Mouse (Mus musculus) kidney, embryonic 14.5 days (tissue): ENCODE measurements around the gene Mrpl22. TPM values are rescaled to one million over a fixed set of nuclear protein-coding genes. Genes with fewer than 3 reads are reported as not detected.

Experiments used
- ATAC-seq: fragments of 200-750 bp; cut with Nextera tagmentation; 2 replicates; pipeline ENCODE4 v1.8.0; 2017; ENCODE audit warnings: moderate number of reproducible peaks, mild to moderate bottlenecking, moderate TSS enrichment, moderate library complexity; ENCODE audit not compliant: low FRiP score, low TSS enrichment
- H3K27ac ChIP-seq: fragments of 300-500 bp; sonication (generic); 2 replicates; pipeline ENCODE4 v1.5.1; 2014; ENCODE audit warnings: low read depth, mild to moderate bottlenecking, low read length, moderate library complexity, mixed read lengths
- H3K27me3 ChIP-seq: fragments of 300-500 bp; sonication (generic); 2 replicates; pipeline ENCODE4 v1.6.1; 2014; ENCODE audit warnings: mild to moderate bottlenecking, low read length; ENCODE audit not compliant: control insufficient read depth, insufficient read depth
- H3K36me3 ChIP-seq: fragments of 300-500 bp; sonication (generic); 2 replicates; pipeline ENCODE4 v1.6.1; 2014; ENCODE audit warnings: low read length, mixed read lengths; ENCODE audit not compliant: control insufficient read depth, insufficient read depth
- H3K4me1 ChIP-seq: fragments of 300-500 bp; sonication (generic); 2 replicates; pipeline ENCODE4 v1.6.1; 2014; ENCODE audit warnings: low read length, mixed read lengths; ENCODE audit not compliant: control insufficient read depth, insufficient read depth
- H3K4me2 ChIP-seq: fragments of 300-500 bp; sonication (generic); replicated peaks from 2 replicates; pipeline ENCODE4 v1.6.1; 2014; ENCODE audit warnings: low read depth, mild to moderate bottlenecking, low read length
- H3K4me3 ChIP-seq: fragments of 300-500 bp; sonication (generic); 2 replicates; pipeline ENCODE4 v1.5.1; 2014; ENCODE audit warnings: mild to moderate bottlenecking, low read length
- H3K9ac ChIP-seq: fragments of 300-500 bp; sonication (generic); 2 replicates; pipeline ENCODE4 v1.6.1; 2014; ENCODE audit warnings: low read depth, mild to moderate bottlenecking, low read length, moderate library complexity
- H3K9me3 ChIP-seq: fragments of 300-500 bp; sonication (generic); 2 replicates; pipeline ENCODE4 v1.6.1; 2016; ENCODE audit warnings: low read length; ENCODE audit not compliant: control insufficient read depth
- WGBS: fragments of 180-500 bp; shearing (Covaris S2); extraction: QIAGEN DNeasy Blood & Tissue Kit; methylation state at CpG from one replicate; pipeline ENCODE4 v1.1.7; 2014; 5-methylcytosine and 5-hydroxymethylcytosine counted together
- polyA plus RNA-seq: library from polyadenylated mRNA; unstranded; fragments of >200 nt; fragmentation: Nextera tagmentation; extraction: Ambion mirVana; gene quantifications from 2 replicates; pipeline ENCODE4 v1.2.1, GENCODE M21; 2014

The Mrpl22 gene
- polyA plus RNA-seq: 137 and 186 TPM in 2 replicates

DNA sequence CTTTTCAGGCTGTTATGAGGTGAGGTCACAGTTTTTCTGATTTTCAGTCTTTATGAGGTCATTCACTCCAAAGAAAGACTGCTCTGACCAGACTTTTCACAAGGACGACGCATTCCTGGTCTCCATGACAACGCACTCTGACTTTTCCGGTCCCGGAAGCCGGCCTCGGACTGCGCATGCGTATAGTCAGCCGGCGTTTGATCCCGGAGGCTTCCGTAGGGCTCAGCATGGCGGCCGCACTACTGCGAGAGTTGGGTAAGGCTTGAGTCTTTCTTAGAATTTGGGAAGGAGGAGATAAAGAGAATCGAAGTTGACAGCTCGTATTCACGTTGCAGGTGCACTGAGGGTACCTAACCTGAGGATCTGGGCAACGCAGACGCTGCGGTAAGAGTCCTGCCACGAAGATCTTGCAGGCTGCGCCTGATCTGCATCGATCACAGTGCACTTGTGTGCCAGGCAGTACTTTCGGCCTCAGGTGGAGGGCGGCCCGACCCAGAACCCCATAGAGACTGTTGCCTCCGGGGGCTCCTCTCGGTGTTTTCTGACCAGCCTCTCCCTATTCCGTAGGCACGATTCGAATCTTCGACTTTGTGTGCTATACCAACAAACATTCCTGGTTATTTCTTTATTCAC is at the start of gene Mrpl22:
Mrpl22 (plus strand) TSS at position 203 of the 633 bp plus-strand sequence.
- peaks cover 30% of the 10 kb centered on the region for H3K36me3 ChIP-seq
- H3K9me3 ChIP-seq: no peaks in the 10 kb centered on the region
- WGBS: under 1% methylated on average over 34 of the region's 34 CpGs
- peak; percentile 83 for ATAC-seq
- H3K4me2 ChIP-seq: peak within 1 kb of the TSS; percentile 77
- peak within 1 kb of the TSS; percentile 85 for H3K9ac ChIP-seq
- peak within 1 kb of the TSS; percentile 55; the same call in 1 of the 2 replicates for H3K27ac ChIP-seq
- H3K4me3 ChIP-seq: peak within 1 kb of the TSS; percentile 84
- H3K27me3 ChIP-seq: no peaks in the 10 kb centered on the region
- H3K4me1 ChIP-seq: peaks cover 11% of the 10 kb centered on the region

DNA sequence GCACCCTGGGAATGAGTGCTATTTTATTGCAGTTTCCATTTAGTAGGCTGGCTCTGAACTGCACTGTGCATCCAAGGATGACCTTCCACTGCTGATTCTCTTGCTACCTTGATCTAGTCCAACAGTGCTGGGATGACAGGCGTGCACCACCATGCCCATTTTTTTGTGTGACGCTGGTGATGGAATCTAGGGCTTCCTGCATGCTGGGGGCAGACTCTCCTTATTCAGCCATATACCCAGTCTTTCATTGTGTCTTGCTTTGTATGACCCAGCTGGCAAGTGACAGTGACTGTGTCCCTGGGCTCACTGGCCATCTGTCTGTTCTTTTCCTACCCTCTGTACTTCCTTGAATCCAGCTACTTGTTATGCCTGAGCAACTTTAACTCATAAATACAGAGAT is 47.8 kb upstream of the Mrpl22 start:
- H3K4me2 ChIP-seq: no peak overlapping the region
- H3K27ac ChIP-seq: no peak overlapping the region
- H3K4me1 ChIP-seq: no peaks in the 10 kb centered on the region
- WGBS: 91% methylated on average over 2 of the region's 2 CpGs
- peaks cover 91% of the 10 kb centered on the region for H3K36me3 ChIP-seq
- H3K9ac ChIP-seq: no peak overlapping the region
- no peak overlapping the region for H3K4me3 ChIP-seq
- H3K9me3 ChIP-seq: no peaks in the 10 kb centered on the region
- no peak for ATAC-seq
- no peaks in the 10 kb centered on the region for H3K27me3 ChIP-seq

DNA sequence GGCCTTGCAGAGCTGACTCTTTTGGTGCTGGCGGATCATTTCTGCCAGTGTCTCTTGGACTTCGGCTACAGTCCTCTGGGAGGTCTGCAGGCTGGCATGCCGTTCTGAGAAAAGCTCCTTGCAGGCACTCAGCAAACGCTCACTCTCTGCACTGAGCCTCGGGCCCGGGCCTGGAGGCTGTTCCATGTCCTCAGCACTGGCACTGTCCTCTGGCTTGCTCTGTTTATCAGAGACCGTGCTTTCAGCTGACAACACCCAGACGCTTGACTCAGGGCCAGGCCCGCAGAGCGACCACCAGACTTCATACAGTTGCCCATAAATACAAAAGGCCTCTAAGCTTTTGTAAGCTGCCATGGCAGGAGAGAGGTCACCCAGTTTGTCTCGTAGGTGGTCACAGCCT is 46.4 kb upstream of the Mrpl22 start:
- ATAC-seq: no peak
- WGBS: 87% methylated on average over 11 of the region's 11 CpGs
- H3K36me3 ChIP-seq: peaks cover 90% of the 10 kb centered on the region
- no peak overlapping the region for H3K4me2 ChIP-seq
- H3K9me3 ChIP-seq: no peaks in the 10 kb centered on the region
- no peak overlapping the region for H3K27ac ChIP-seq
- H3K4me3 ChIP-seq: no peak overlapping the region
- H3K9ac ChIP-seq: no peak overlapping the region
- H3K4me1 ChIP-seq: no peaks in the 10 kb centered on the region
- H3K27me3 ChIP-seq: no peaks in the 10 kb centered on the region

DNA sequence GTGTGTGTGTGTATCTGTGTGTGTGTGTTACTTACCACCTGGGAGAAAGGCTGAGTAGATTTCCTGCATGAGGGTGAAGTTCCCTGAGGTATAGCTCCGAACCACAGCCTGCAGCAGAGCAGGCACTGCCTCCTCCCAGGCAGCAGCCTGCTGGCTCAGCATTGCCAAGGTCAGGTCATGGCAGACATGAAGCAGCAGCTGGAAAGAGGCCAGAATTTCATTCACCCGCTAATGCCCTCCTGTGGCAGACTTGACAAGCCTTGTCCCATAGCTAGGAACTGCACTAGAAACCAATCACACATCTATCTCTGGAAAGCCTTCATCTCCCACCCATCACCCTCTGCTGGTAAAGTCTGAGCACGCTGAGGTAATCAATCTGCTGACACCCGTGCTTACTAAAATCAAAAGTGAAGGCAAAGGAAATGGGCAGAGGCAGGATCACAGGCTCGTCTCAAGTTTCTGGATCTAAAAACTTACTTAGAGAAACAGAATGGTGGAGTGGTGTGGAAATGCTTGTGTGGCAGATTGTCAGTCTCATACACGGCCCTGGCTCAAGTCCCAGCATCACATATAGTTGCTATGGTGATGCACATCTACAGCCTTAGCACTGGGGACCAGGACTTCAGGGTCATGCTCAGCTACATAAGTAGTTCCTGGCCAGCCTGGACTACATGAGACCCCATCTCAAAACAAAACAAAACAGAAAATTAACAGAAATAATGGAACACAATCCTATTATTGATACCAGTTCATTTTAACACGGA is 44.9 kb upstream of the Mrpl22 start:
- WGBS: 37% methylated on average over 7 of the region's 7 CpGs
- H3K9ac ChIP-seq: no peak overlapping the region
- H3K27me3 ChIP-seq: no peaks in the 10 kb centered on the region
- H3K27ac ChIP-seq: no peak overlapping the region
- H3K4me3 ChIP-seq: no peak overlapping the region
- H3K9me3 ChIP-seq: no peaks in the 10 kb centered on the region
- H3K36me3 ChIP-seq: peaks cover 88% of the 10 kb centered on the region
- H3K4me2 ChIP-seq: no peak overlapping the region
- ATAC-seq: no peak
- H3K4me1 ChIP-seq: no peaks in the 10 kb centered on the region

DNA sequence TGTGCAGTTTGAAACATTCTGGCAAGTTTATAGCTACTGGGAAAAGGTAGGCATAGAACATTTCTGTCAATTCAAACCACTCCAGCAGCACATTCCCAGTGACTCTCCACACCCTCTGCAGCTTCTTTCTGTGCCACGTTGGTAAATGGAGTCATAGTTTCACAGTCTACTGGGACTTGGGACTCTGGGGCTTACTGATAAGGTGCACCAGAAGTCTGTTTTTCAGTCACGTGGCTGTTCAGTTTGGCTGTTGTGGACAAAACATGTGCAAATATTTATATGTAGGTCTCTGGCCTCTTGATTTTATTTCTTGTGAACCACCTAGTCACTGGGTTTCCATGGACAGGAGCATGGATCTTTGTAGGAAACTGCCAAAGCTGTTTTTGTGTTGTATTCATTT is 43.9 kb upstream of the Mrpl22 start:
- 84% methylated on average over 2 of the region's 2 CpGs for WGBS
- no peak for ATAC-seq
- peaks cover 91% of the 10 kb centered on the region for H3K36me3 ChIP-seq

DNA sequence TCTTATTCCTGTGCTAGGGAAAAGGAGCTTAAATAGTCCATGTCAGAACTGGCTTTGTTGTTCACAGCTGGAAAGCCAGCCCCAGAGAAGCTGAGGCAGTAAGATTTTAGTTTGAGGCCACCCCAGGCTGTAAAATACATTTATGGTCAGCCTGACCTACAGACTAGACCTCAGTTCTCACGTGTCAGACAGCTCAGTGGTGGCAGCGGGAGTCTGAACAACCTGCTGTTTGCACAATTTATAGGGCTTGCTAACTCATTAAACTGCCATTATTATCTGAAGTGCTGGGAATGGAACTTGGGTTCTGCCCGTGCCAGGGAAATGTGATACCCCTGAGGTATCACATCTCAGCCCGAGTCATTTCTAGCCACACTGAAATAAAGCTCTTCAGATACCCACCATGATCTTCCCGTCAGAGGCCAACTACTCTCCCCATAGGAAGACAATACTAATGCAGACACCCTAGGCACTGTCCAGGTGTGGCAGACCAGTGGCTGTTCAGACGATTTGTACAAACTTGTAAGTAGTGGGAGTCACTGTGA is 42.1 kb upstream of the Mrpl22 start:
- H3K9me3 ChIP-seq: no peaks in the 10 kb centered on the region
- 16% methylated on average over 6 of the region's 6 CpGs for WGBS
- ATAC-seq: peak; percentile 88
- H3K4me1 ChIP-seq: no peaks in the 10 kb centered on the region
- H3K4me3 ChIP-seq: no peak overlapping the region
- H3K4me2 ChIP-seq: no peak overlapping the region
- peaks cover 87% of the 10 kb centered on the region for H3K36me3 ChIP-seq
- H3K9ac ChIP-seq: no peak overlapping the region
- H3K27ac ChIP-seq: no peak overlapping the region
- no peaks in the 10 kb centered on the region for H3K27me3 ChIP-seq

More for the DNA sequence above, 43.9 kb upstream of the Mrpl22 start:
- H3K4me1 ChIP-seq: no peaks in the 10 kb centered on the region
- H3K27ac ChIP-seq: no peak overlapping the region
- H3K27me3 ChIP-seq: no peaks in the 10 kb centered on the region
- no peak overlapping the region for H3K9ac ChIP-seq
- H3K4me3 ChIP-seq: no peak overlapping the region
- no peak overlapping the region for H3K4me2 ChIP-seq
- H3K9me3 ChIP-seq: no peaks in the 10 kb centered on the region

DNA sequence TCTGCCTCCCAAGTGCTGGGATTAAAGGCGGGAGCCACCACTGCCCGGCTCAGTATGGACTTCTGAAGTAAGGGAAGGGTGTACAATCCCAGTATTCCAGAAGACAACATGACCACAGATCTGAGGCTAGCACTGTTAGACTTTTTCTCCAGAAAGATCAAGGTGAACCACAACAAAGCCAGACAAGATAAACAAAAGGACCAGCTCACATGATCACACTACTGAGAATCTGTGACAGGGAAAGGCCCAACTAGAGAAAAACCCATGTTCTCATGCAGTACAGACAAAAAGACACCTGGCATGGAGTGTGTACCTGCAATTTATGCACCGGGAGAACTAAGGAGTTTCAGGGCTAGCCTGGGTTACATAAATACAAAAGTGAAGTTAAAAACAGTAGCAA is 39.4 kb upstream of the Mrpl22 start:
- no peak for ATAC-seq
- Histone ChIP-seq H3K4me2 (no peak overlapping the region), H3K27ac (no peak overlapping the region), H3K9me3 (no peaks in the 10 kb centered on the region), H3K9ac (no peak overlapping the region), H3K36me3 (peaks cover 87% of the 10 kb centered on the region), H3K27me3 (no peaks in the 10 kb centered on the region), H3K4me3 (no peak overlapping the region), H3K4me1 (no peaks in the 10 kb centered on the region)
- WGBS: 95% methylated on average over 3 of the region's 3 CpGs

DNA sequence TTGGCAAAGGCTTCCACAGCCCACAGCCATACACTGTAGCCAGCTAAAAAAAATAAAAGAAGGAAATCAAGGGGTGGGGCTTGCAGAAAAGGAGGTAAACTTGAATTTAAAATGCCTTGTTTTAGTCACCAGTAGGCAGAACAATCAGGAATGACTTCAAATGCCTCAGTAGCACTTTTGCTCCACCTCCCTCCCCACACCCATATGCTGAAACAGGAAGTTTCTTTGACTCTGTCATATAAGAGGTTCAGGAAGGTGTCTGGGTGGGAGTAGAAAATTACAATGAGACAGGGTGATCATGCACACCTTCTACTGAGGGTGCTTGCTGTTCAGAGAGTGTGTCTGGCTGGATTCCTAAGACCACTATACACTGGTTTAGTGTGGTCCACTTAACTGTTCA is 36.6 kb upstream of the Mrpl22 start:
- no peak for ATAC-seq
- H3K4me3 ChIP-seq: no peak overlapping the region
- H3K27me3 ChIP-seq: no peaks in the 10 kb centered on the region
- H3K4me2 ChIP-seq: no peak overlapping the region
- no peak overlapping the region for H3K27ac ChIP-seq
- no peaks in the 10 kb centered on the region for H3K4me1 ChIP-seq
- H3K36me3 ChIP-seq: peaks cover 91% of the 10 kb centered on the region
- no peaks in the 10 kb centered on the region for H3K9me3 ChIP-seq
- no peak overlapping the region for H3K9ac ChIP-seq

DNA sequence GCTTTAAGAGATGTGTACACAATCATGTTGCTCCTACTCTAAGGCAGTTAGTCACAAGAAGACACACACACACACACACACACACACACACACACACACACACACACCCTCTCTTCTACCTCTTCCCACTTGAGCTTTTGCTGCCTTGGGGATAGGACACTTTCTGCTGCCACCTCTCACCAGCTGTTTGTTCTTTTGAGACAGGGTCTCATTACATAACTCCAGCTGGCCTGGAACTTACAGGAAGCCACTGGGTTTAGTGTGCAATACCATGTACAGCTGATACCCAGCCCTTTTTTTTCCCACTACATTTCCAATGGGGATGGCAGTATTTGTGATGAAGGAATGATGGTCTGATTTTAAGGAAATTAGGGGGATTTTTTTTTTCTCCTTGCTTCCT is 36.2 kb upstream of the Mrpl22 start:
- no peaks in the 10 kb centered on the region for H3K27me3 ChIP-seq
- no peak overlapping the region for H3K4me3 ChIP-seq
- ATAC-seq: no peak
- H3K27ac ChIP-seq: no peak overlapping the region
- peaks cover 91% of the 10 kb centered on the region for H3K36me3 ChIP-seq
- no peak overlapping the region for H3K9ac ChIP-seq
- H3K9me3 ChIP-seq: no peaks in the 10 kb centered on the region
- no peaks in the 10 kb centered on the region for H3K4me1 ChIP-seq
- no peak overlapping the region for H3K4me2 ChIP-seq
